Mouse (Mus musculus) liver, embryonic 16.5 days (tissue): ENCODE results near the gene Ddx39b. TPM values are rescaled to one million over a fixed set of nuclear protein-coding genes. Genes with fewer than 3 reads are reported as not detected.

Experiments used
- ATAC-seq: fragments of 200-750 bp; cut with Nextera tagmentation; 2 replicates; pipeline ENCODE4 v1.8.0; 2017; ENCODE audit warnings: low read depth, mild to moderate bottlenecking, moderate number of reproducible peaks, moderate library complexity
- H3K27ac ChIP-seq: fragments of 300-500 bp; sonication (generic); 2 replicates; pipeline ENCODE4 v1.5.1; 2014; ENCODE audit warnings: mild to moderate bottlenecking, low read length
- H3K27me3 ChIP-seq: fragments of 300-500 bp; sonication (generic); 2 replicates; pipeline ENCODE4 v1.6.1; 2014; ENCODE audit warnings: low read depth, low read length, mixed read lengths; ENCODE audit not compliant: control insufficient read depth, insufficient read depth
- H3K36me3 ChIP-seq: fragments of 300-500 bp; sonication (generic); 2 replicates; pipeline ENCODE4 v1.6.1; 2014; ENCODE audit warnings: mild to moderate bottlenecking; ENCODE audit not compliant: control insufficient read depth, insufficient read depth
- H3K4me1 ChIP-seq: fragments of 300-500 bp; sonication (generic); 2 replicates; pipeline ENCODE4 v1.6.1; 2014; ENCODE audit warnings: low read depth, low read length, mixed read lengths; ENCODE audit not compliant: control insufficient read depth
- H3K4me2 ChIP-seq: fragments of 300-500 bp; sonication (generic); 2 replicates; pipeline ENCODE4 v1.6.1; 2014; ENCODE audit warnings: low read depth, low read length, mixed read lengths
- H3K4me3 ChIP-seq: fragments of 300-500 bp; sonication (generic); 2 replicates; pipeline ENCODE4 v1.5.1; 2014; ENCODE audit warnings: low read depth, mild to moderate bottlenecking, low read length
- H3K9ac ChIP-seq: fragments of 300-500 bp; sonication (generic); 2 replicates; pipeline ENCODE4 v1.6.1; 2014; ENCODE audit warnings: low read depth, low read length
- H3K9me3 ChIP-seq: fragments of 300-500 bp; sonication (generic); replicated peaks from 2 replicates; pipeline ENCODE4 v1.6.1; 2016; ENCODE audit warnings: low read length; ENCODE audit not compliant: control insufficient read depth
- WGBS: fragments of 180-500 bp; shearing (Covaris S2); extraction: QIAGEN DNeasy Blood & Tissue Kit; methylation state at CpG from one replicate; pipeline ENCODE4 v1.1.7; 2014; ENCODE audit not compliant: insufficient replicate concordance; 5-methylcytosine and 5-hydroxymethylcytosine counted together
- polyA plus RNA-seq: library from polyadenylated mRNA; unstranded; fragments of >200 nt; fragmentation: Nextera tagmentation; extraction: Ambion mirVana; gene quantifications from 2 replicates; pipeline ENCODE4 v1.2.1, GENCODE M21; 2015

Ddx39b gene
- polyA plus RNA-seq, 1 experiment from 2014 or later = 128 TPM

- peaks cover 3% of the 10 kb centered on the region; the same call in 1 of the 2 replicates for H3K4me1 ChIP-seq
- no peak for ATAC-seq
- H3K4me3 ChIP-seq = no peak overlapping the region
- no peak overlapping the region for H3K9ac ChIP-seq
- no peak overlapping the region for H3K4me2 ChIP-seq
- no peaks in the 10 kb centered on the region for H3K9me3 ChIP-seq
- no peak overlapping the region for H3K27ac ChIP-seq
- 45% methylated on average over 3 of the region's 3 CpGs for WGBS
- H3K27me3 ChIP-seq = no peaks in the 10 kb centered on the region
- no peaks in the 10 kb centered on the region for H3K36me3 ChIP-seq
These were observed 31.0 kb upstream of the Ddx39b start for GRCm38 (mm10) chr17:35210593-35210992.

- Histone ChIP-seq H3K9ac (no peak overlapping the region), H3K4me3 (no peak overlapping the region), H3K9me3 (no peaks in the 10 kb centered on the region), H3K4me2 (no peak overlapping the region), H3K27me3 (no peaks in the 10 kb centered on the region), H3K27ac (no peak overlapping the region), H3K4me1 (peaks cover 3% of the 10 kb centered on the region; the same call in 1 of the 2 replicates), H3K36me3 (no peaks in the 10 kb centered on the region)
- 71% methylated on average over 5 of the region's 5 CpGs for WGBS
- no peak for ATAC-seq
These were observed 28.5 kb upstream of the Ddx39b start for GRCm38 (mm10) chr17:35213071-35213470.

- H3K4me3 ChIP-seq = peak overlapping the region; percentile 9; the same call in 1 of the 2 replicates
- H3K27me3 ChIP-seq = no peaks in the 10 kb centered on the region
- H3K27ac ChIP-seq = peak overlapping the region; percentile 16
- peaks cover 8% of the 10 kb centered on the region; the same call in 1 of the 2 replicates for H3K4me1 ChIP-seq
- ATAC-seq = peak; percentile 57
- peak overlapping the region; percentile 14 for H3K4me2 ChIP-seq
- H3K36me3 ChIP-seq = 0 out of 2 replicates have a peak, but pooled peaks cover 3% of the 10 kb centered on the region
- no peak overlapping the region for H3K9ac ChIP-seq
- WGBS = 12% methylated on average over 18 of the region's 18 CpGs
- no peaks in the 10 kb centered on the region for H3K9me3 ChIP-seq
These were observed 22.9 kb upstream of the Ddx39b start for GRCm38 (mm10) chr17:35218516-35219193.

- H3K27ac ChIP-seq = peak overlapping the region; percentile 59
- H3K36me3 ChIP-seq = 0 out of 2 replicates have a peak, but pooled peaks cover 3% of the 10 kb centered on the region
- WGBS = 17% methylated on average over 6 of the region's 6 CpGs
- no peaks in the 10 kb centered on the region for H3K27me3 ChIP-seq
- no peak overlapping the region for H3K4me3 ChIP-seq
- no peaks in the 10 kb centered on the region for H3K9me3 ChIP-seq
- ATAC-seq = no peak
- peaks cover 8% of the 10 kb centered on the region; the same call in 1 of the 2 replicates for H3K4me1 ChIP-seq
- no peak overlapping the region for H3K9ac ChIP-seq
- H3K4me2 ChIP-seq = no peak overlapping the region
These were observed 21.9 kb upstream of the Ddx39b start for GRCm38 (mm10) chr17:35219601-35220041.

- H3K9me3 ChIP-seq = no peaks in the 10 kb centered on the region
- H3K4me3 ChIP-seq = no peak within 1 kb of the TSS
- peaks cover 3% of the 10 kb centered on the region; the same call in 1 of the 2 replicates for H3K36me3 ChIP-seq
- no peak for ATAC-seq
- H3K4me2 ChIP-seq = no peak within 1 kb of the TSS
- H3K27ac ChIP-seq = peak within 1 kb of the TSS; percentile 59
- peaks cover 8% of the 10 kb centered on the region; the same call in 1 of the 2 replicates for H3K4me1 ChIP-seq
- no peak within 1 kb of the TSS for H3K9ac ChIP-seq
- no peaks in the 10 kb centered on the region for H3K27me3 ChIP-seq
- WGBS = 56% methylated on average over 28 of the region's 28 CpGs
These were observed 21.2 kb upstream of the Ddx39b start, which contains the start of gene Gm16181 for GRCm38 (mm10) chr17:35220156-35220952. Gene Gm16181, plus strand, starts transcription at chr17:35220834.

- no peaks in the 10 kb centered on the region for H3K27me3 ChIP-seq
- H3K4me2 ChIP-seq = no peak overlapping the region
- H3K9me3 ChIP-seq = no peaks in the 10 kb centered on the region
- peaks cover 3% of the 10 kb centered on the region; the same call in 1 of the 2 replicates for H3K36me3 ChIP-seq
- no peak overlapping the region for H3K4me3 ChIP-seq
- H3K9ac ChIP-seq = no peak overlapping the region
- 43% methylated on average over 6 of the region's 6 CpGs for WGBS
- ATAC-seq = 0 out of 2 replicates have a peak, but pooled peaks have one; percentile 20
- H3K27ac ChIP-seq = peak overlapping the region; percentile 35; the same call in 1 of the 2 replicates
- H3K4me1 ChIP-seq = peaks cover 8% of the 10 kb centered on the region; the same call in 1 of the 2 replicates
These were observed 19.2 kb upstream of the Ddx39b start for GRCm38 (mm10) chr17:35222299-35222698.

- H3K27me3 ChIP-seq = no peaks in the 10 kb centered on the region
- no peak for ATAC-seq
- no peak overlapping the region for H3K27ac ChIP-seq
- no peak overlapping the region for H3K9ac ChIP-seq
- peaks cover 6% of the 10 kb centered on the region for H3K36me3 ChIP-seq
- no peaks in the 10 kb centered on the region for H3K9me3 ChIP-seq
- peaks cover 5% of the 10 kb centered on the region; the same call in 1 of the 2 replicates for H3K4me1 ChIP-seq
- 76% methylated on average over 4 of the region's 4 CpGs for WGBS
- H3K4me2 ChIP-seq = no peak overlapping the region
- H3K4me3 ChIP-seq = no peak overlapping the region
These were observed 16.9 kb upstream of the Ddx39b start for GRCm38 (mm10) chr17:35224641-35225040.

- H3K4me3 ChIP-seq = no peak overlapping the region
- H3K36me3 ChIP-seq = peaks cover 7% of the 10 kb centered on the region
- no peaks in the 10 kb centered on the region for H3K9me3 ChIP-seq
- H3K27ac ChIP-seq = no peak overlapping the region
- no peak for ATAC-seq
- no peak overlapping the region for H3K9ac ChIP-seq
- no peaks in the 10 kb centered on the region for H3K27me3 ChIP-seq
- WGBS = 89% methylated on average over 5 of the region's 5 CpGs
- H3K4me1 ChIP-seq = peaks cover 2% of the 10 kb centered on the region; the same call in 1 of the 2 replicates
- H3K4me2 ChIP-seq = no peak overlapping the region
These were observed 16.1 kb upstream of the Ddx39b start for GRCm38 (mm10) chr17:35225456-35225855.
